Mouse (Mus musculus) skeletal muscle tissue, postnatal 0 days (tissue): ENCODE results near the gene Gpr183. TPM values are rescaled to one million over a fixed set of nuclear protein-coding genes. Genes with fewer than 3 reads are reported as not detected.

Experiments used
- polyA plus RNA-seq: library from polyadenylated mRNA; unstranded; fragments of >200 nt; fragmentation: Nextera tagmentation; extraction: Ambion mirVana; gene quantifications from 2 replicates; pipeline ENCODE4 v1.2.1, GENCODE M21; 2015

Gene Gpr183
- 1.6 and 2.9 TPM in 2 replicates for polyA plus RNA-seq

GRCm38 (mm10) chr14:121964990-121965389 is at the start of gene Gpr183:
Gene Gpr183 (minus strand): TSS chr14:121965195.

GRCm38 (mm10) chr14:121915621-121916020 is 49.4 kb downstream of the Gpr183 start, which contains the start of gene Gpr18:
Gene Gpr18 (minus strand): TSS chr14:121915781.

Other genes with a start within 250 kb of the Gpr183 start
- gene Dock9, start 167.4 kb downstream of the Gpr183 start, polyA plus RNA-seq = 6.2 and 7.0 TPM in 2 replicates
- 35.8 and 38.9 TPM in 2 replicates for gene Ubac2, start 86.6 kb downstream of the Gpr183 start, polyA plus RNA-seq
- 0.09 and 0.19 TPM in 2 replicates for gene Gpr18, start 49.4 kb downstream of the Gpr183 start, polyA plus RNA-seq
- not detected in 2 replicates for gene Timm8a2, start 69.5 kb upstream of the Gpr183 start, polyA plus RNA-seq
- 82.4 and 89.1 TPM in 2 replicates for gene Tm9sf2, start 141.8 kb upstream of the Gpr183 start, polyA plus RNA-seq
- 41.4 and 48.6 TPM in 2 replicates for gene Clybl, start 216.5 kb upstream of the Gpr183 start, polyA plus RNA-seq